Mouse (Mus musculus): Measurements from ENCODE around the gene Smok3c.

GRCm38 (mm10) chr5:138083936-138084335 lies 30.9 kb downstream of the Smok3c start:
- TF ChIP-seq CTCF (IDR thresholded peaks at IDR 0.05; ENCODE audit: control insufficient read depth, insufficient read depth, low read length) = no peak
- TF ChIP-seq POLR2A (IDR thresholded peaks at IDR 0.05; ENCODE audit: borderline replicate concordance, control insufficient read depth, low read depth, low read length) = no peak
